Mouse (Mus musculus): Measurements from ENCODE around the gene Topors. TPM values are rescaled to one million over a fixed set of nuclear protein-coding genes. Genes with fewer than 3 reads are reported as not detected.

Topors gene
- polyA plus RNA-seq, 1 experiment: 6.7 TPM

GRCm38 (mm10) chr4:40236829-40237228 is 32.8 kb downstream of the Topors start:
- Histone ChIP-seq H3K4me2 (ENCODE audit: low read depth) (no peak overlapping the region), H3K27me3 (ENCODE audit: control insufficient read depth, insufficient read depth, insufficient read length) (no peaks in the 10 kb centered on the region), H3ac (ENCODE audit: control insufficient read depth, insufficient read length) (no peak overlapping the region), H3K4me3 (no peak overlapping the region), H3K79me2 (ENCODE audit: control insufficient read depth, insufficient read depth) (no peaks in the 10 kb centered on the region), H3K36me3 (ENCODE audit: control insufficient read depth, insufficient read depth) (no peaks in the 10 kb centered on the region)
- TF ChIP-seq USF1 (IDR thresholded peaks at IDR 0.05; ENCODE audit: low read depth) (no peak), CEBPB (IDR thresholded peaks at IDR 0.05; ENCODE audit: insufficient read depth, poor library complexity, severe bottlenecking) (no peak), POLR2AphosphoS2 (IDR thresholded peaks at IDR 0.05; ENCODE audit: insufficient read length, low read depth) (no peak), TCF3 (IDR thresholded peaks at IDR 0.05; ENCODE audit: insufficient read length, low read depth) (no peak), MYOD1 (IDR thresholded peaks at IDR 0.05; ENCODE audit: control insufficient read depth in 1 of 3, insufficient read length in 2 of 3, low read depth in 2 of 3) (no peak), SRF (IDR thresholded peaks at IDR 0.05; ENCODE audit: control insufficient read depth, insufficient read length, low read depth) (no peak)

- Histone ChIP-seq H3K27me3 (ENCODE audit: control insufficient read depth, insufficient read depth, insufficient read length) (no peaks in the 10 kb centered on the region), H3ac (ENCODE audit: control insufficient read depth, insufficient read length) (no peak overlapping the region), H3K4me3 (no peak overlapping the region), H3K79me2 (ENCODE audit: control insufficient read depth, insufficient read depth) (no peaks in the 10 kb centered on the region), H3K4me2 (ENCODE audit: low read depth) (no peak overlapping the region), H3K36me3 (ENCODE audit: control insufficient read depth, insufficient read depth) (no peaks in the 10 kb centered on the region)
- no peak for TF ChIP-seq TCF3 (IDR thresholded peaks at IDR 0.05; ENCODE audit: insufficient read length, low read depth)
- no peak for TF ChIP-seq MYOD1 (IDR thresholded peaks at IDR 0.05; ENCODE audit: control insufficient read depth in 1 of 3, insufficient read length in 2 of 3, low read depth in 2 of 3)
- no peak for TF ChIP-seq TCF12 (IDR thresholded peaks at IDR 0.05; ENCODE audit: insufficient read depth, poor library complexity, severe bottlenecking)
- no peak for TF ChIP-seq USF1 (IDR thresholded peaks at IDR 0.05; ENCODE audit: low read depth)
- no peak for TF ChIP-seq MYOG (IDR thresholded peaks at IDR 0.05; ENCODE audit: control insufficient read depth in 1 of 3, insufficient read depth in 1 of 3, insufficient read length in 2 of 3, low read depth in 2 of 3)
- no peak for TF ChIP-seq E2F4 (IDR thresholded peaks at IDR 0.05; ENCODE audit: insufficient read depth)
- no peak for TF ChIP-seq POLR2AphosphoS2 (IDR thresholded peaks at IDR 0.05; ENCODE audit: insufficient read length, low read depth)
- no peak for TF ChIP-seq CEBPB (IDR thresholded peaks at IDR 0.05; ENCODE audit: insufficient read depth, poor library complexity, severe bottlenecking)
- TF ChIP-seq MAX (IDR thresholded peaks at IDR 0.05; ENCODE audit: low read depth): no peak
- no peak for TF ChIP-seq SRF (IDR thresholded peaks at IDR 0.05; ENCODE audit: control insufficient read depth, insufficient read length, low read depth)
Measured at GRCm38 (mm10) chr4:40234256-40234655, 35.4 kb downstream of the Topors start.

GRCm38 (mm10) chr4:40233062-40233664 is 36.5 kb downstream of the Topors start:
- no peak overlapping the region for H3K4me2 ChIP-seq (ENCODE audit: low read depth)
- TF ChIP-seq MYOD1 (IDR thresholded peaks at IDR 0.05; ENCODE audit: control insufficient read depth in 1 of 3, insufficient read length in 2 of 3, low read depth in 2 of 3) (no peak), POLR2A (IDR thresholded peaks at IDR 0.05; ENCODE audit: insufficient read length, low read depth) (no peak), CEBPB (IDR thresholded peaks at IDR 0.05; ENCODE audit: insufficient read depth, poor library complexity, severe bottlenecking) (no peak), TCF3 (IDR thresholded peaks at IDR 0.05; ENCODE audit: insufficient read length, low read depth) (no peak), TCF12 (IDR thresholded peaks at IDR 0.05; ENCODE audit: insufficient read depth, poor library complexity, severe bottlenecking) (no peak), USF1 (IDR thresholded peaks at IDR 0.05; ENCODE audit: low read depth) (no peak), MAX (IDR thresholded peaks at IDR 0.05; ENCODE audit: low read depth) (no peak)
- H3K4me3 ChIP-seq: no peak overlapping the region
- no peaks in the 10 kb centered on the region for H3K27me3 ChIP-seq (ENCODE audit: control insufficient read depth, insufficient read depth, insufficient read length)
- H3K79me2 ChIP-seq (ENCODE audit: control insufficient read depth, insufficient read depth): no peaks in the 10 kb centered on the region
- no peak overlapping the region for H3ac ChIP-seq (ENCODE audit: control insufficient read depth, insufficient read length)
- H3K36me3 ChIP-seq (ENCODE audit: control insufficient read depth, insufficient read depth): no peaks in the 10 kb centered on the region

- Histone ChIP-seq H3K79me2 (ENCODE audit: control insufficient read depth, insufficient read depth) (no peaks in the 10 kb centered on the region), H3ac (ENCODE audit: control insufficient read depth, insufficient read length) (no peak overlapping the region), H3K36me3 (ENCODE audit: control insufficient read depth, insufficient read depth) (no peaks in the 10 kb centered on the region), H3K4me2 (ENCODE audit: low read depth) (no peak overlapping the region), H3K27me3 (ENCODE audit: control insufficient read depth, insufficient read depth, insufficient read length) (no peaks in the 10 kb centered on the region), H3K4me3 (no peak overlapping the region)
- TF ChIP-seq TCF3 (IDR thresholded peaks at IDR 0.05; ENCODE audit: insufficient read length, low read depth) (no peak), E2F4 (IDR thresholded peaks at IDR 0.05; ENCODE audit: insufficient read depth) (no peak), MYOD1 (IDR thresholded peaks at IDR 0.05; ENCODE audit: control insufficient read depth in 1 of 3, insufficient read length in 2 of 3, low read depth in 2 of 3) (no peak), MAX (IDR thresholded peaks at IDR 0.05; ENCODE audit: low read depth) (no peak), CEBPB (IDR thresholded peaks at IDR 0.05; ENCODE audit: insufficient read depth, poor library complexity, severe bottlenecking) (no peak), REST (IDR thresholded peaks at IDR 0.05; ENCODE audit: insufficient read depth, insufficient read length) (no peak), USF1 (IDR thresholded peaks at IDR 0.05; ENCODE audit: low read depth) (no peak), POLR2AphosphoS2 (IDR thresholded peaks at IDR 0.05; ENCODE audit: insufficient read length, low read depth) (no peak), POLR2A (IDR thresholded peaks at IDR 0.05; ENCODE audit: insufficient read length, low read depth) (no peak), SRF (IDR thresholded peaks at IDR 0.05; ENCODE audit: control insufficient read depth, insufficient read length, low read depth) (no peak), MYOG (IDR thresholded peaks at IDR 0.05; ENCODE audit: control insufficient read depth in 1 of 3, insufficient read depth in 1 of 3, insufficient read length in 2 of 3, low read depth in 2 of 3) (no peak), TCF12 (IDR thresholded peaks at IDR 0.05; ENCODE audit: insufficient read depth, poor library complexity, severe bottlenecking) (no peak)
Measured at GRCm38 (mm10) chr4:40229723-40230122, 39.9 kb downstream of the Topors start.

- Histone ChIP-seq H3K27me3 (ENCODE audit: control insufficient read depth, insufficient read depth, insufficient read length) (no peaks in the 10 kb centered on the region), H3ac (ENCODE audit: control insufficient read depth, insufficient read length) (no peak overlapping the region), H3K4me2 (ENCODE audit: low read depth) (no peak overlapping the region), H3K79me2 (ENCODE audit: control insufficient read depth, insufficient read depth) (no peaks in the 10 kb centered on the region), H3K4me3 (no peak overlapping the region), H3K36me3 (ENCODE audit: control insufficient read depth, insufficient read depth) (no peaks in the 10 kb centered on the region)
- TF ChIP-seq MAX (IDR thresholded peaks at IDR 0.05; ENCODE audit: low read depth): no peak
- no peak for TF ChIP-seq TCF12 (IDR thresholded peaks at IDR 0.05; ENCODE audit: insufficient read depth, poor library complexity, severe bottlenecking)
- TF ChIP-seq SRF (IDR thresholded peaks at IDR 0.05; ENCODE audit: control insufficient read depth, insufficient read length, low read depth): no peak
- TF ChIP-seq E2F4 (IDR thresholded peaks at IDR 0.05; ENCODE audit: insufficient read depth): no peak
- TF ChIP-seq USF1 (IDR thresholded peaks at IDR 0.05; ENCODE audit: low read depth): no peak
- no peak for TF ChIP-seq MYOD1 (IDR thresholded peaks at IDR 0.05; ENCODE audit: control insufficient read depth in 1 of 3, insufficient read length in 2 of 3, low read depth in 2 of 3)
- TF ChIP-seq REST (IDR thresholded peaks at IDR 0.05; ENCODE audit: insufficient read depth, insufficient read length): no peak
- no peak for TF ChIP-seq POLR2AphosphoS2 (IDR thresholded peaks at IDR 0.05; ENCODE audit: insufficient read length, low read depth)
- TF ChIP-seq MYOG (IDR thresholded peaks at IDR 0.05; ENCODE audit: control insufficient read depth in 1 of 3, insufficient read depth in 1 of 3, insufficient read length in 2 of 3, low read depth in 2 of 3): no peak
- no peak for TF ChIP-seq CEBPB (IDR thresholded peaks at IDR 0.05; ENCODE audit: insufficient read depth, poor library complexity, severe bottlenecking)
- no peak for TF ChIP-seq TCF3 (IDR thresholded peaks at IDR 0.05; ENCODE audit: insufficient read length, low read depth)
- TF ChIP-seq POLR2A (IDR thresholded peaks at IDR 0.05; ENCODE audit: insufficient read length, low read depth): no peak
Measured at GRCm38 (mm10) chr4:40227886-40228285, 41.8 kb downstream of the Topors start.
